Mouse (Mus musculus) monocyte, adult 2 months (primary cell): ENCODE measurements around the gene Spock1.

Source experiments
- DNase-seq, 2 experiments: peaks; one replicate each; pipeline ENCODE4 v3.0.0; 2022; ENCODE audit warnings: low spot score in 2 of 2, low read depth in 1 of 2

Spock1 gene

DNA sequence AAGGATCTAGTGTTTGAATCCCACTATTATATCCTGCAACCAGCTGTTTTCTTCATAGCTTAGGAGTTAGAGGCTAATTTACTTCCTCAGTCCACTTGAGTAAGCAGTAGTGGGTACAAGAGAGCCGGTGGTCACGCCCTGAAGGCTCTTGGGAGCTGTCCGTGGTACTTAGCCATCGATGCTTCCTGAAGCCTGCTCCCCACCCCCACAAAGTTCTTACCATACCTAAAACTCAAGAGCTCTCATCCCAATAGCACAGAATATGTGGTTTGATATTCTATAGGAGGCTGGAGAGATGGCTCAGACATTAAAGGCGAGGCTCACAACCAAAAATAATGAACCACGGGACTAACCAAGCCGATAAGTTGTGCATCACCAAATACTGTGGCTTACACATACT, 40.5 kb downstream of the Spock1 start:
- DNase-seq: no peak

DNA sequence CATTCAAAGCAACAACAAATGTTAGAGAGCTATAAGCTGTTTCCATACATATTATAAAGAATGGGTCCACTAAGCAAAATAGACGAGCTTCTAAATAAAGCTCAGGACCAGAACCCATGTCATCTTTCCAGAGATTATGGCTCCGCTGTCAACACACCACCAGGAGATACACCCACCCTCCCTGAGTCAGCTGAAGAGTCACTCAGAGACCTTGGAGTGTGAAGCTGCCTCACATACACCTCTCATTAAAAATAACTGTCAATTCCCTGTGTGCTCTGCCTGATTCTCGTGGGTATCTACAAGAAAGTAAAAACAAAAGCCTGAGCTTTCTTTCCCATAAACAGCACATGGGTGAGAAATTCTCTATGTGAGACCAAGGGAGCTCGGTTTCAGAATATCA, 43.1 kb downstream of the Spock1 start:
- DNase-seq: no peak

DNA sequence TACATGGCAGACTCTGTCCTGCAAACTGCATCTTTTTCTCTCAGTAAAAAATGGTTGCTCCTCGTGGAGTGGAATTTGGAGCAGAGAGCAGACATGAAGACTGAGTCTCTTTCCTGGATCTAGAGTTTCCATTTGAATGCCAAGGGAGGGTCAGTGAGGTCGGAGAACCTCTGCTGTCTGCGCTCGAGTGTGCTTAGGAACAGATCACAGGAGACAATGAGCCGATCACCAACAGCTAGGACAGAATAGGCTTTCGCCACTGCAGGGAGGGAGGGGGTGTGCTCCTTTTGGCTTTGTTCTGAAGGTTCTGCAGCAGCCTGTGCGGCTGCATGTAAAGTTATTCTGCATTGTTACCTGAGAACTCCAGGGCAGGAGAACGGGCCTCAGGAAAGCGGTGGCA, 49.6 kb downstream of the Spock1 start:
- DNase-seq: no peak

DNA sequence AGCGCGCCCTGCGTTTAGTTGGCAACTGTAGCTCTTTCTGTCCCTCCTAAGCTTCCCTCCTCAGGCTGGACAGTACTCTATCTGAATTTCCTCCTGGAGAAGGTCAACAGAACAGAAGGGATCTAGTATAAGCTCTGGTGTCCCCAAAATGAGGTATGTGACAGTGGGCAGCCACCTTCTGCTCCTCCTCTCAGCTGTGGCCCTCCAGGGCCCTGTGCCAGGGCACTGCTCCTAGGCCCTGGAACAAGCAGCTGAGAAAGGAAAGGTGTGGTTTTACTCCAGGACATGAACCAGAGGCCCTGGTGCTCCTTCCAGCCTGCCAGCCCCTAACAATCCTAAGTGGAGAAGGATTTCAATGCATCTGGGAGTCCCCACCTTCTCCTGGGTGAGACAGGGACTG, 51.1 kb downstream of the Spock1 start:
- DNase-seq: no peak

DNA sequence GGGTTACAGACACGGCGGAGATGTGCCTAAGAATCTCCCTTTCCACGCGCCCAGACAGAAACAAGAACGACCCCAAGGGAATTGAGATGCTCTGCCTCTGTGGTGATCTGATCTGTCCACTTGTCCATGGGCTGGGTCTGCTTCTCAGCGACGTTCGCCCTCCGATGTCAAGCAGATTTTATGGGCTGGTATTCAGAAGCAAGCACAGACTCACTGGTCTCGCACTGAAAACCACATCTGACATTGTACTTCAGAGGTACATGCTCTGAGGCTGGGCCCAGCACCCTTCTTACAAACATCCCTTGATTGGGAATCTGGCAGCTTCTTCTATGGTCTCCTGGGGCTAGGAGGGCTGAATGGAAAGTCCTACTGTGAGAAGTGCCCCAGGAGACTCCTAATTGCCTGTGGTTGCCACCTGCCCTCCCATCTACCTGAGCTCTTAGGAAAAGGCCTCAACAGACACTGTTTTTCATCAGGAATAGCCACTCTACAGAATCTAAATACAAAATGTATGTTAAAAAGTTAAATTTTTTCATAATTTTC, 51.8 kb downstream of the Spock1 start:
- DNase-seq: no peak

DNA sequence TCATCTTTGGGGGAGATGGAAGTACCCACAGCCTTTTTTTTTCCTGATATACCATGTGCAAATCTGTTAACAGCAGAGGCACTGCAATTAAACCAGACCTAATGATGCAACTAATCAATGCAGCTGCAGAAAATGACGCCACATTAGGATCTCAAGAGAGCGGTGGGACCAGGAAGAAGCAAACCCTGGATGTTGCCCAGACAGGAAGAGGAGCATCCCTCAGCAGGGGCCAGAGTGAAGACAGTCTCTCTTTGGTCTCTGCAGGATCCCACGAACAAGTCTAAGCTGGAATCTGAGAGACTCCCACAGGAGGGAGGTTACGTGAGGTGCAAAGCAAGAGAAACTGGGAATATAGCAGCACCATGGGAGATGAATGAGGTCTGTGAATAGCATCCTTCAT, 52.4 kb downstream of the Spock1 start:
- DNase-seq: no peak

DNA sequence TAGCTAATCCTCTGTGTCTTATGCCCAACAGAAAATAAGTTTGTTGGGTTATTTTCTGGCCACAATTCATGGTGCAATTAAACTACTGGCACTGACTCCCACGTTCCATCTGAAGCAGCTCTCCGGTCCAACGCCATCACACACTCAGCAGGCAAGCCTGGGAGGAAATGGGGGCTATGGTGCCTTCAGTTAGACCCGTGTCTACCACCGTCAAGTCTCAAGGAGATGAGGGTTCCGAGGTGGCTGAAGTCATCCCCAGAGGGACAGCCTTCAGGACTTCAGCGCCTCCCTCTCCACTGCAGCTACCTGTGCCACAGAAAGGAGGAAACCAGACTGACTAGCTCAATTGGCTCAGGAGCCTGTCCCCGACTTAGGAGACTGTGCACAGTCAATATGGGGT, 53.7 kb downstream of the Spock1 start:
- DNase-seq: no peak

DNA sequence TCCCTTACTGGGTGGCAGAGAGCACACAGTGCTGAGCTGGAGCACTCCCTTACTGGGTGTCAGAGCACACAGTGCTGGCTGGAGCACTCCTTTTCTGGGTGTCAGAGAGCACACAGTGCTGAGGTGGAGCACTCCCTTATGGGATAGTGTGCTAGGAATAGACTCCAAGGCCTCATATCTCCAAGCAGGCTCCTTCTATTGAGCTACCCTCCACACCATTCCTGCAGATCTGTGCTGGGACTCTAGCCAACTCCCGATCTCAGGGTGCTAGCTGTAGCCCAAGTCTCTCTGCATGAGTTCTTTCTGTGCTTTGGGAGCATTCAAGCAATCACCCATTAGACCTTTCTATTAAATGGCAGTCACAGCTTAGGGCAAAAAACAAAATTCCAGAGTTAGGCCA, 54.5 kb downstream of the Spock1 start:
- DNase-seq: no peak

DNA sequence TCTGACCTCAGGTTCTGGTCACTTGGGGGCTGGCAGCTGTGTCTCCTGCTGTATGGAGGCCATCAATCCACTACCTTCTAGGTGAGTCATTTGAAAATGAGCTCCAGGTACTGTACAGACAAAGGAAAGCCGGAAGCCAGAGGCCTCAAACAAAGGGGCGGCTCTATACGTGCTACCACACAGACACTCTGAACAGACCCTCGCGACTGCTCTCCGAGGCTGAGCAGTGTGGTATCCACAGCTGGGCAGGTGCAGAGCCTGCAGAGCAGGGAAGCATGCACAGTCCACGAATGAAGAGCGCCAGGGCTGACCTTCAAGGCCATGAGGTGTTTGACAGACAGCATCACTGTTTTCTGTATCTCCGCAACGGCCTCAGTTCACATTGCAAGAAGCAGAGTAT, 55.0 kb downstream of the Spock1 start:
- DNase-seq: no peak

DNA sequence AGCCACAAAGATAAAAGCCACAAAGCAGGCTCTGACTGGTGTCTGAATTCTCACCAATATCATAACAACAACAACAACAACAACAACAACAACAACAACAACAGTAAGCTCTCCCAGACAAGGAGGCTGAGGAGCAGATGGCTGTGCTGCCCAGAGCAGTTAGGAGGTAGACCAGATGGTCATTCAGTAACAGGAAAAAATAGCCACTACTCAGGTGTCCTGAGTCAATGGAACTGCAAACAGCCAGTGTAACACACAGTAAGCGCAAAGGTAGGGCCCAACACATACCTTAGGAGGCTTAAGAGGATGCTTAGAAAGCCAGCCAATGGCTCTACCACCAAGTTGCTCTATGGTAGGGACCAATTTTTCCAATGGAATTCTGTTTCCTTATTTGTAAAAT, 59.2 kb downstream of the Spock1 start:
- DNase-seq: no peak

DNA sequence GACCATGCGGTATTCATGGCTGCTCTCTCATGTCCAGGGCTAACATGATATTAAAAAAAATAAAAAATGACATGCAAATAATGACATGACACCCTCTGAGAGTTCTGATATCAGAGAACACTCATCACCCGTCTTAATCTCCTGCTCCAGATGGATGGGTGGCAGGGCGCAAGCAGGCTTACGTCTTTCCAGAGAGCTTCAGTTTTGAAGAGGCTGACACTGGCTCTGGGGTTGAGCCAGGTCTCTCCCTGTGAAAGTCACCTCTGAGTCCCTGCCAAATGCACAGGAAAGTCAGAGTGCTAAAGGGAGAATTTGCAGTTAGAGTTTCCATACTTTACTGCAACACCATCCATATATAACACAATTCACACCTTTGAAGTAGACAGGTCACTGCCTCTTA, 61.0 kb downstream of the Spock1 start:
- DNase-seq: no peak

DNA sequence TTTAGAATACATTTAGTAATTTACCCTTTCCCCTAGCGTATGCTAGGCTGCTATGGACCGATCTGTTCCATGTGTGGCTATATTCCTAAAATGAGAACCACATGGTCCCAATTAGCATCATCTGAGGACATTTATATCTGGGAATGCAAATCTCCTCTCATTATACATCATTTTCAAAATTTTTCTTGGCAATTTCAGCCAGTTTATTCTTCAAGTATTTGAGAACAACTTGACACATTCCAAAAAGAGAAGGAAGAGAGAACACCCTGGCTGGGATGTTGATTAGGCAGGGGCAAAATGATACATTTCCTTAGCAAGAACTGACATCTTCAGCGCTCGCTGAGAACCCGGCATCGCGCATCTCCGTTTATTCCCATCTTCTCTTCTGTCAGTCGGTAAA, 61.7 kb downstream of the Spock1 start:
- no peak for DNase-seq

- DNase-seq: no peak
These were observed 66.8 kb downstream of the Spock1 start for GRCm38 (mm10) chr13:57841141-57841848.

GRCm38 (mm10) chr13:57837691-57838437, 70.3 kb downstream of the Spock1 start:
- no peak for DNase-seq

GRCm38 (mm10) chr13:57831374-57832163, 76.6 kb downstream of the Spock1 start:
- DNase-seq: no peak

GRCm38 (mm10) chr13:57830896-57831295, 77.2 kb downstream of the Spock1 start:
- no peak for DNase-seq

GRCm38 (mm10) chr13:57830091-57830490, 78.0 kb downstream of the Spock1 start:
- DNase-seq: no peak

DNA sequence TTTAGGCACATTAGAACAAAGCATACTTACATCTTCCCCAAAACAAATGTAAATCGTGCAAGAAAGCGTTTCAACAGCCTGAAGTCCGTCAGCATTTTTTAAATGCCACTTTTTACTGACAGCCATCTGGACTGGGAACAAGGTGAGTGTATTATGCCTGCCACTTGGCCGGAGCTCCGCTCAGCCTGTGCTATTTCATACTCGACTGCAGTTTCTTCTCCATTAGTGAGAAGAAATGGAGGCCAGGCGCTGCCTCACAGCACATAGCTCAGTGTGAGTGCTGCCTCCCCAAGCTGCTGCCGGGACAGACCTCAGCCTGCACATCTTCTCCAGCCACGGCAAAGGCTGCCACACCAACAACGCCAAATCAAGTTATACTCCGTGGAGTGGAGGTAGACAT, 91.9 kb downstream of the Spock1 start:
- no peak for DNase-seq

- DNase-seq: no peak
These were observed 95.5 kb downstream of the Spock1 start for GRCm38 (mm10) chr13:57812643-57813042.

- DNase-seq: no peak
These were observed 96.9 kb downstream of the Spock1 start for GRCm38 (mm10) chr13:57811253-57811652.

- no peak for DNase-seq
These were observed 97.3 kb downstream of the Spock1 start for GRCm38 (mm10) chr13:57810816-57811215.

GRCm38 (mm10) chr13:57810083-57810482, 98.0 kb downstream of the Spock1 start:
- DNase-seq: no peak
